Mouse (Mus musculus): ENCODE measurements around the gene Adcy5. TPM values are rescaled to one million over a fixed set of nuclear protein-coding genes. Genes with fewer than 3 reads are reported as not detected.
A peak's percentile ranks its signal among the peaks of the same experiment; 100 is the strongest.

Gene Adcy5
- total and polyA plus RNA-seq, 3 experiments: 47.1 to 56.2 (median 52.9) TPM

DNA sequence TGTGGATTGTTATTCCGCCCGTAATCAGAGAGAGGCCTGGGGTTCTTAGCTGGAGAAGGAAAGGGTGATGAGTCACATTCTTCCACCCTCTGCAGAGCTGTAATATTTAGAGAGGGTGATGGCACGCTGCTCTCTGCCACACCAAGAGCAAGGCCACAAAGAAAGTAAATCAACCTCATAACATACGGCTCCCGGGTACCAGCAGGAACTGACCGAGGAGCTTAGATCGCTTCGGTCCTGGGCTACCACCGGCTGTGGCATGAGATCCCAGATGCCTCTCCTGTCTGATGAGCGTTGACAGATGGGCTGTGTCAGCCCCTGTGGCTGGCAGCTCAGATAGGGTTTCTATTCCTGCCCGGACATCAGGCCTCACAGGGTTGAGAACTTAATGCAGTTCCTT lies 101.3 kb downstream of the Adcy5 start:
- Histone ChIP-seq H3K4me3 (no peak overlapping the region), H3K36me3 (ENCODE audit: control insufficient read depth, insufficient read depth, low read length) (no peaks in the 10 kb centered on the region), H3K4me1 (ENCODE audit: control insufficient read depth, insufficient read depth, low read length) (peaks cover 2% of the 10 kb centered on the region; the same call in 1 of the 2 replicates), H3K9ac (ENCODE audit: low read depth, low read length) (no peak overlapping the region), H3K27ac (peak overlapping the region; percentile 51; the same call in 1 of the 2 replicates), H3K27me3 (ENCODE audit: control insufficient read depth, insufficient read depth, low read length) (no peaks in the 10 kb centered on the region), H3K79me2 (replicated peaks; ENCODE audit: control insufficient read depth, insufficient read depth, low read length) (no peaks in the 10 kb centered on the region)
- TF ChIP-seq EP300 (IDR thresholded peaks at IDR 0.05; ENCODE audit: insufficient read depth, low read depth, low read length) (no peak), POLR2A (IDR thresholded peaks at IDR 0.05; ENCODE audit: insufficient read depth, low read depth, low read length) (no peak), CTCF (IDR thresholded peaks at IDR 0.05) (no peak)
- 31% methylated on average over 11 of the region's 11 CpGs for WGBS
- intact Hi-C loops (cut with DNase I): no loop called here
- DNase-seq: peak; percentile 36 to 54

DNA sequence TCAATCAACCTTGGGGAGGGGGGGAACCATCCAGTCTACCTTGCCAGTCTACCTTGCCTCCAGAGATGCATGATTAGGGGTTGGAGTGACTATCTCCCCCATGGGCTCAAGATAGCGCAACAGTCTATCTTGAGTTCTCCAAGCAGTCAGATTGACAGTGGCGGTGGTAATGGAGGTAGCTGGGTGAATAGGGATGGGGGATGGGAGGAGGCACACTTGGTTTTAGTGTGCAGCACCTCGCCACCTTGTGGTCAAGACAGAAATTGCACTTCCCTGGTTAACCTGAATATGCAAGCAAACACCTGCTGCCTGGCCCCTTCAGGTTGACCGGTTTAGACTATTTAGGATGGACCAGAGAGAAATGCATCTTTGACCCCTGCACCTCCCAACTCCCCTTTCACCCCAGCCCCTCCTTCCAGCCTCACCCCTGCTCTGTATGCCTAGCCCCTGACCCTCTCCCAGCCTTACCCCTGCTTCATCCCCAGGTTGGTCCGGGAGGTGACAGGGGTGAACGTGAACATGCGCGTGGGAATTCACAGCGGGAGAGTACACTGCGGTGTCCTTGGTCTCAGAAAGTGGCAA lies 115.8 kb downstream of the Adcy5 start:
- Histone ChIP-seq H3K36me3 (ENCODE audit: control insufficient read depth, insufficient read depth, low read length) (no peaks in the 10 kb centered on the region), H3K4me3 (no peak overlapping the region), H3K27ac (no peak overlapping the region), H3K79me2 (replicated peaks; ENCODE audit: control insufficient read depth, insufficient read depth, low read length) (no peaks in the 10 kb centered on the region), H3K27me3 (ENCODE audit: control insufficient read depth, insufficient read depth, low read length) (no peaks in the 10 kb centered on the region), H3K4me1 (ENCODE audit: control insufficient read depth, insufficient read depth, low read length) (peaks cover 1% of the 10 kb centered on the region; the same call in 1 of the 2 replicates), H3K9ac (ENCODE audit: low read depth, low read length) (no peak overlapping the region)
- intact Hi-C loops (cut with DNase I): loop anchor here (1.0 kb wide), 3 partner anchors 115 to 209 kb away; no protein-coding TSS in a partner anchor
- TF ChIP-seq CTCF (IDR thresholded peaks at IDR 0.05) (peak; percentile 92), EP300 (IDR thresholded peaks at IDR 0.05; ENCODE audit: insufficient read depth, low read depth, low read length) (peak; percentile 89), POLR2A (IDR thresholded peaks at IDR 0.05; ENCODE audit: insufficient read depth, low read depth, low read length) (no peak)
- 40% methylated on average over 10 of the region's 10 CpGs for WGBS
- peak; percentile 71 to 74 for DNase-seq

DNA sequence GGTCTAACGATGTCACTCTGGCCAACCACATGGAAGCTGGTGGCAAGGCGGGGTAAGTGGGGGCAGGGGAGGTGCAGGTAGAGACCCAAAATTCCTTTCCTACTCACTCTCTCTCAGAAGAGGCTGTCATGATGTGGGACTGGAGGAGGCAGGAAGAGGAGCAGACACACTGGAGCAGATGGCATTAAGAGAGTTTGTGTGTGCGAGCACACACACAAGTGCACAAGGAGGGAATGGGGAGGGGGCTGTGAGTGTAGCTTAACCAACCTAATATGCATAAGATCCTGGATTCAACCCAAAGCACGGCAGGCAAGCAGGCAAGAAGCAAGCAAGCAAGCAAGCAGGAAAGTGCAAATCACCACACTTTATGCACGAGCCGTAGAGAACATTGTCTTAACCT lies 116.3 kb downstream of the Adcy5 start:
- H3K36me3 ChIP-seq (ENCODE audit: control insufficient read depth, insufficient read depth, low read length): no peaks in the 10 kb centered on the region
- H3K27me3 ChIP-seq (ENCODE audit: control insufficient read depth, insufficient read depth, low read length): no peaks in the 10 kb centered on the region
- no peak for TF ChIP-seq POLR2A (IDR thresholded peaks at IDR 0.05; ENCODE audit: insufficient read depth, low read depth, low read length)
- no peak for TF ChIP-seq CTCF (IDR thresholded peaks at IDR 0.05)
- TF ChIP-seq EP300 (IDR thresholded peaks at IDR 0.05; ENCODE audit: insufficient read depth, low read depth, low read length): no peak
- H3K4me3 ChIP-seq: no peak overlapping the region
- H3K27ac ChIP-seq: no peak overlapping the region
- 81% methylated on average over 6 of the region's 6 CpGs for WGBS
- DNase-seq: no peak
- H3K9ac ChIP-seq (ENCODE audit: low read depth, low read length): no peak overlapping the region
- H3K4me1 ChIP-seq (ENCODE audit: control insufficient read depth, insufficient read depth, low read length): peaks cover 1% of the 10 kb centered on the region; the same call in 1 of the 2 replicates
- intact Hi-C loops (cut with DNase I): loop anchor here (1.0 kb wide), 3 partner anchors 116 to 210 kb away; no protein-coding TSS in a partner anchor
- H3K79me2 ChIP-seq (replicated peaks; ENCODE audit: control insufficient read depth, insufficient read depth, low read length): no peaks in the 10 kb centered on the region

DNA sequence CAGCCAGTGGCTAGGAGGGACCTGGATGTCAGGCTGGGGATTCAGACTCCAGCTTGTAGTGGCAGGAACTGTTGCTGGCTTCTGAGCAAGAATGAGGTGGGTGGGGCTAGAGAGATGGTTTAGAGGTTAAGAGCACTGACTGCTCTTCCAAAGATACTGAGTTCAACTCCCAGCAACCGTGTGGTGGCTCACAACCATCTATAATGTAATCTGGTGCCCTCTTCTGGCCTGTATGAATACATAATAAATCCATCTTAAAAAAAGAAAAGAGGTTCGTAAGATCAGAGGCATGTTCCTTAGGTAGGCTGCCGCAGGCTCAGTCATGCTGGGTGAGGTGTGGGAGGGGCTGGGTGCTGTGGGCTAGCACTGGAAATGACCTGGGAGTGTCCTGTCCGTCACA lies 116.9 kb downstream of the Adcy5 start:
- TF ChIP-seq EP300 (IDR thresholded peaks at IDR 0.05; ENCODE audit: insufficient read depth, low read depth, low read length) (no peak), CTCF (IDR thresholded peaks at IDR 0.05) (peak; percentile 49)
- Histone ChIP-seq H3K27ac (no peak overlapping the region), H3K9ac (ENCODE audit: low read depth, low read length) (no peak overlapping the region), H3K27me3 (ENCODE audit: control insufficient read depth, insufficient read depth, low read length) (no peaks in the 10 kb centered on the region), H3K4me1 (ENCODE audit: control insufficient read depth, insufficient read depth, low read length) (peaks cover 1% of the 10 kb centered on the region; the same call in 1 of the 2 replicates), H3K79me2 (replicated peaks; ENCODE audit: control insufficient read depth, insufficient read depth, low read length) (no peaks in the 10 kb centered on the region), H3K4me3 (no peak overlapping the region), H3K36me3 (ENCODE audit: control insufficient read depth, insufficient read depth, low read length) (no peaks in the 10 kb centered on the region)
- intact Hi-C loops (cut with DNase I): no loop called here
- DNase-seq: no peak
- WGBS: 48% methylated on average over 4 of the region's 4 CpGs

DNA sequence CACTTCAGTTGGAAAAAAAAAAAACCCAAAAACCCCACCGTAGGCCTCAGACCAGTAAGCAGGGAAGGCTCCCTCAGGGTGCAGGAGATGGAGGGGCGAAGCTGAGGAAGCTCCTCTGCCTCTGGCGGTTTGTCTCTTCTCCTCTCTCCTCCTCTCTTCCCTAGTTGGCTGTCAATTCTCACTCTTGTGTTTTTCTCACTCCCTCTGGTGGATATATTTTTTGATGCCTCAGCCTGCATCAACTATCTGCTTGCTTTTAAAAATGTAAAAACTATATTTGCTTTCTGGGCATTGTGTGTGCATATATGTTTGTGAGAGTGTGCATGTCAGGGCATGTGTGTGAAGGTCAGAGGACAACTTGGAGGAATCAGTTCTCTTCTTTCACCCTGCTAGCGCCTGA lies 117.7 kb downstream of the Adcy5 start:
- intact Hi-C loops (cut with DNase I): no loop called here
- no peak overlapping the region for H3K27ac ChIP-seq
- DNase-seq: no peak
- TF ChIP-seq CTCF (IDR thresholded peaks at IDR 0.05) (peak; percentile 18; the same call in 1 of the 2 replicates), POLR2A (IDR thresholded peaks at IDR 0.05; ENCODE audit: insufficient read depth, low read depth, low read length) (no peak)
- 67% methylated on average over 4 of the region's 4 CpGs for WGBS
- H3K4me3 ChIP-seq: no peak overlapping the region
- no peak overlapping the region for H3K9ac ChIP-seq (ENCODE audit: low read depth, low read length)
- no peaks in the 10 kb centered on the region for H3K27me3 ChIP-seq (ENCODE audit: control insufficient read depth, insufficient read depth, low read length)
- no peaks in the 10 kb centered on the region for H3K79me2 ChIP-seq (replicated peaks; ENCODE audit: control insufficient read depth, insufficient read depth, low read length)
- H3K36me3 ChIP-seq (ENCODE audit: control insufficient read depth, insufficient read depth, low read length): no peaks in the 10 kb centered on the region
- peaks cover 1% of the 10 kb centered on the region; the same call in 1 of the 2 replicates for H3K4me1 ChIP-seq (ENCODE audit: control insufficient read depth, insufficient read depth, low read length)

DNA sequence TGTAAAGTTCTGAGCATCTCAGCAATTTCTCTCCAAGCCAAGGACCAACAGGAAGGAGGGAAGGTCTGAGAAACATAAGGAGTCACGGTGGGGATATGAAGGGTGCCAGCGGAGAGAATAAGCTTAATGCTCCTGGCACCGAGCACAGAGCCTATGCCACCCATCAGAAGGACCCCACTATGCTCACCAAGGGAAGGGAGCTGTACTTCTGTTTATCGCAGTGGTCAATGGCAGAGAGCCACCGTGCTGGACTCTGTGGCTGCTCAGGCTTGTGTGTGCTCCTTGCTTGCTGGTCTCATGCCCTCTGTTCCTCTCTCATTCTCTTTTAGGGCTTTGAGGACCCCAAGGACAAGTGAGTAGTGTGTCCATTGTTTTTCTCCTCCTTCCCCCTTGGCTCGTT lies 123.5 kb downstream of the Adcy5 start:
- intact Hi-C loops (cut with DNase I): no loop called here
- H3K27ac ChIP-seq: no peak overlapping the region
- no peak for TF ChIP-seq EP300 (IDR thresholded peaks at IDR 0.05; ENCODE audit: insufficient read depth, low read depth, low read length)
- WGBS: 81% methylated on average over 6 of the region's 6 CpGs
- no peaks in the 10 kb centered on the region for H3K4me1 ChIP-seq (ENCODE audit: control insufficient read depth, insufficient read depth, low read length)
- H3K79me2 ChIP-seq (replicated peaks; ENCODE audit: control insufficient read depth, insufficient read depth, low read length): no peaks in the 10 kb centered on the region
- H3K36me3 ChIP-seq (ENCODE audit: control insufficient read depth, insufficient read depth, low read length): no peaks in the 10 kb centered on the region
- no peak for DNase-seq
- H3K4me3 ChIP-seq: no peak overlapping the region
- no peak overlapping the region for H3K9ac ChIP-seq (ENCODE audit: low read depth, low read length)
- H3K27me3 ChIP-seq (ENCODE audit: control insufficient read depth, insufficient read depth, low read length): no peaks in the 10 kb centered on the region
